Mouse (Mus musculus) lung, postnatal 0 days (tissue): ENCODE results near the gene Pdcd1lg2. TPM values are rescaled to one million over a fixed set of nuclear protein-coding genes. Genes with fewer than 3 reads are reported as not detected.

Experiments
- ATAC-seq: fragments of 200-750 bp; cut with Nextera tagmentation; 2 replicates; pipeline ENCODE4 v1.8.0; 2017; ENCODE audit warnings: moderate library complexity
- DNase-seq: peaks from one replicate; pipeline ENCODE4 v3.0.0-alpha.2; 2016; ENCODE audit warnings: low spot score
- H3K27ac ChIP-seq: fragments of 300-500 bp; sonication (generic); 2 replicates; pipeline ENCODE4 v1.5.1; 2014; ENCODE audit warnings: antibody characterized with exemption, mild to moderate bottlenecking, low read length, mixed read lengths
- H3K27me3 ChIP-seq: fragments of 300-500 bp; sonication (generic); replicated peaks from 2 replicates; pipeline ENCODE4 v1.6.1; 2014; ENCODE audit warnings: low read length, mixed read lengths; ENCODE audit not compliant: insufficient read depth
- H3K36me3 ChIP-seq: fragments of 300-500 bp; sonication (generic); 2 replicates; pipeline ENCODE4 v1.6.1; 2014; ENCODE audit warnings: low read length, mixed read lengths; ENCODE audit not compliant: insufficient read depth
- H3K4me1 ChIP-seq: fragments of 300-500 bp; sonication (generic); 2 replicates; pipeline ENCODE4 v1.6.1; 2014; ENCODE audit warnings: antibody characterized with exemption, low read depth, low read length, mixed read lengths; ENCODE audit not compliant: insufficient read depth
- H3K4me2 ChIP-seq: fragments of 300-500 bp; sonication (generic); replicated peaks from 2 replicates; pipeline ENCODE4 v1.6.1; 2014; ENCODE audit warnings: low read depth, mild to moderate bottlenecking, low read length, moderate library complexity, mixed read lengths
- H3K4me3 ChIP-seq: fragments of 300-500 bp; sonication (generic); 2 replicates; pipeline ENCODE4 v1.5.1; 2014; ENCODE audit warnings: low read depth, low read length
- H3K9ac ChIP-seq: fragments of 300-500 bp; sonication (generic); replicated peaks from 2 replicates; pipeline ENCODE4 v1.6.1; 2014; ENCODE audit warnings: low read depth, mild to moderate bottlenecking
- H3K9me3 ChIP-seq: fragments of 300-500 bp; sonication (generic); 2 replicates; pipeline ENCODE4 v1.6.1; 2016; ENCODE audit warnings: low read length, mixed read lengths
- CTCF ChIP-seq: IDR thresholded peaks from 2 replicates; pipeline ENCODE4 v1.5.1; 2016; ENCODE audit warnings: antibody characterized with exemption, mild to moderate bottlenecking
- EP300 ChIP-seq: IDR thresholded peaks from 2 replicates; pipeline ENCODE4 v1.6.1; 2016; ENCODE audit warnings: antibody characterized with exemption, mild to moderate bottlenecking, control low read depth
- WGBS: fragments of 180-500 bp; shearing (Covaris S2); extraction: QIAGEN DNeasy Blood & Tissue Kit; methylation state at CpG from one replicate; pipeline ENCODE4 v1.1.7; 2014; 5-methylcytosine and 5-hydroxymethylcytosine counted together
- polyA plus RNA-seq: library from polyadenylated mRNA; unstranded; fragments of >200 nt; fragmentation: Nextera tagmentation; extraction: Ambion mirVana; gene quantifications from 2 replicates; pipeline ENCODE4 v1.2.1, GENCODE M21; 2015

Gene Pdcd1lg2
- polyA plus RNA-seq, 1 experiment from 2014 or later: 0.26 TPM

DNA sequence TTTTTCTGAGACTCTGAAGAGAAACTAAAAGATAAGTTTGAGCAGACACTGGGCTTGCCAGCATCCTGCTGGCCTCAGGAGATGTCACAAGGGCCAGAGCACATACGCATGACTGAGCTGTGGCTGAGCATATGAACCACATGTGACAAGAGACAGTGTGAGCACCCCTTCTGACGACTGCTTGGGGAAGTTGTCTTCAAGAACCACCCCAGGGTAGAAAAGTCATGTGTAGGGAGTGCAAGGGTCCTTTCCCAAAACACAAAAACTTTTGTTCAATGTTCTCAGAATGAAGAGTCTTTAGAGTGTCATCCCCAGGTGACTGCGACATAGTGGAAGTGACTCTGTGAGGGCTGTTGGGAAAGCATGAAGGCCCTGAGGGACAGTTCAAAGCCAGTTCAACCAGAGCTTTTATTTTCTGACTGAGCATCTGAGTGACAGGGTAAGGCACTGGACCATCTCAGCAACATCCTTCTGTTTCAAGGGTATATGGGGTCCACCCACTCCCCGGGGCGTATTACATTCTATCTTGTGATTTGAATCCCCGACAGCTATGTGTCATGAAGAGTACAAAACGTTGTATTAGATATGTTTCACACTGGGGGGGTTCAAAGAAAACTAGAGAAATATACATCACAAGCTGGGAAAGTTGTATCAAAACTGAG, 76.0 kb downstream of the Pdcd1lg2 start:
- Histone ChIP-seq H3K4me2 (no peak overlapping the region), H3K4me1 (no peaks in the 10 kb centered on the region), H3K27me3 (no peaks in the 10 kb centered on the region), H3K4me3 (no peak overlapping the region), H3K9ac (no peak overlapping the region), H3K9me3 (no peaks in the 10 kb centered on the region), H3K27ac (no peak overlapping the region), H3K36me3 (no peaks in the 10 kb centered on the region)
- peak; percentile 48 for DNase-seq
- TF ChIP-seq CTCF (no peak), EP300 (peak; percentile 60; the same call in 1 of the 2 replicates)
- WGBS: 87% methylated on average over 7 of the region's 7 CpGs
- ATAC-seq: peak; percentile 62

DNA sequence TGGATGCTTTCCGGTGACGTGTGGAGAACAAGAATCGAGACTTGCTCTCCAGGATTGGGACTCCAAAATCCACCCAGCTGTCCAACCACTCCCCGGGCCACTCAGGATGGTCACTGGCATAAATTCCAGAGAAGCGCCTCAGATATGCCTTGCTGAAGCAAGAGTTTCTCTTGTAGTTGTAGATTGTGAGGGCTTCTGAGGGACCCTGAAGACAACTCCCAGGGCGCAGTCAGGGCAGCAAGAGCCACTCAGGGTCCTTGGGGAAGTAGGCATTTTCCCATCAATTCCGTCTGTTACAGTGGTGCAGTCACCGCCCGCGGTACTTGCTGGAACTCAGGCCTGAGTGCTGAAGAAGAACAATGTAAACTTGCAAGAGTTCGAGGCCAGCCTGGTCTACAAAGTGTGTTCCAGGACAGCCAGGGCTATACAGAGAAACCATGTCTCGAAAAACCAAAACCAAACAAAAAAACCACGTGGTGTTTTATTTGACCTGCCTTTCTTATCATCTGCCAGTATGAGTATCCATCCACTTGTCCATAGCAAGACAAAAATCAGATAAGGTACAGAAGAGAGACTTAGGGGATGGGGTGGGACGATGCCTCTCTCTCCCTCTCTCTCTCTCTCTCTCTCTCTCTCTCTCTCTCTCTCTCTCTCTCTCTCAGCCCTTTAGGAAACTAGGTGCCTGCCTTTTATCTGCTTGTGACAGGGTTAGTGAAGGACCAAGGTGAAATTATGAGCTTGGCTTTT, 76.8 kb downstream of the Pdcd1lg2 start:
- DNase-seq (no peak), ATAC-seq (no peak)
- no peaks in the 10 kb centered on the region for H3K36me3 ChIP-seq
- no peaks in the 10 kb centered on the region for H3K27me3 ChIP-seq
- no peak overlapping the region for H3K9ac ChIP-seq
- no peaks in the 10 kb centered on the region for H3K9me3 ChIP-seq
- WGBS: 75% methylated on average over 14 of the region's 14 CpGs
- H3K4me3 ChIP-seq: no peak overlapping the region
- no peak overlapping the region for H3K27ac ChIP-seq
- no peak for TF ChIP-seq EP300
- H3K4me1 ChIP-seq: no peaks in the 10 kb centered on the region
- H3K4me2 ChIP-seq: no peak overlapping the region

DNA sequence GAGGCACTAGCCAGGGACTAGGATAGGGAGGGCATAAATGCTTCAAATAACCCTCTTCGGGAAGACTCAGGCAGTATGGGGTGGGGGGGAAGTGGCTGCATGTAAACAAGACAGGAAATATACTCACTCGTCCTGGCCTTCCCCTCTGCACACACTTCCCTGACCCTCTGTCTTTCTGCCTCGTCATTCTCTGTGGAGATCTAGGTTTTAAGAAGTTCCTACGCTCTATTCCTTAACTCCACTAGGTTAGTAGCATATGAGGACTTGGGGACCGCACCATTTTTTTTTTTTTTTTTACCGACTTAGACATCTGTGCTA, 77.3 kb downstream of the Pdcd1lg2 start:
- H3K9me3 ChIP-seq: no peaks in the 10 kb centered on the region
- no peak overlapping the region for H3K9ac ChIP-seq
- H3K27ac ChIP-seq: no peak overlapping the region
- 31% methylated on average over 6 of the region's 6 CpGs for WGBS
- no peaks in the 10 kb centered on the region for H3K27me3 ChIP-seq
- no peaks in the 10 kb centered on the region for H3K36me3 ChIP-seq
- H3K4me2 ChIP-seq: no peak overlapping the region
- no peaks in the 10 kb centered on the region for H3K4me1 ChIP-seq
- DNase-seq: no peak
- no peak overlapping the region for H3K4me3 ChIP-seq
- TF ChIP-seq EP300: no peak
- TF ChIP-seq CTCF: no peak
- ATAC-seq: peak; percentile 48; the same call in 1 of the 2 replicates

DNA sequence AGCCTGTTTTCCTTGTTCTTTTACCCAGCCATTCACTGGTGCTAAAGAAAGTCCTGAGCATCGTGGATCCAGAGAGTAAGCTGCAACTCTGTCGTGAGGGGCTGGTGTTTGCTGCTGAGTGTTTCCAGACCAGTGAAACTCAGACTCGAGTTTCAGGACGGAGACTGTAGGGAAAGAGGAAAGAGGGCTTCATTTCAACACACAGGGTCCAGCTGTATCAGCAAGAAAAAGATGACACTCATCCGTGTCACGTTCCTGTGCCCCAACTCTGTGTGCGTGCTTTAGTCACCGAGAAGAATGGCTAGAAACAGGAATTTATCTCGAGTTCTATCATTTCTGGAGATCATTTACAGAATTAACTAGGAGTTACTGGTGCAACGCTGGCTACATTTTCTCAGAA, 77.7 kb downstream of the Pdcd1lg2 start:
- WGBS: 33% methylated on average over 10 of the region's 10 CpGs
- H3K27me3 ChIP-seq: no peaks in the 10 kb centered on the region
- no peaks in the 10 kb centered on the region for H3K36me3 ChIP-seq
- DNase-seq (peak; percentile 52), ATAC-seq (0 out of 2 replicates have a peak, but pooled peaks have one; percentile 16)
- no peak for TF ChIP-seq EP300
- no peak for TF ChIP-seq CTCF
- no peak overlapping the region for H3K4me2 ChIP-seq
- H3K9ac ChIP-seq: no peak overlapping the region
- no peaks in the 10 kb centered on the region for H3K9me3 ChIP-seq
- no peak overlapping the region for H3K4me3 ChIP-seq
- H3K4me1 ChIP-seq: no peaks in the 10 kb centered on the region
- H3K27ac ChIP-seq: no peak overlapping the region

DNA sequence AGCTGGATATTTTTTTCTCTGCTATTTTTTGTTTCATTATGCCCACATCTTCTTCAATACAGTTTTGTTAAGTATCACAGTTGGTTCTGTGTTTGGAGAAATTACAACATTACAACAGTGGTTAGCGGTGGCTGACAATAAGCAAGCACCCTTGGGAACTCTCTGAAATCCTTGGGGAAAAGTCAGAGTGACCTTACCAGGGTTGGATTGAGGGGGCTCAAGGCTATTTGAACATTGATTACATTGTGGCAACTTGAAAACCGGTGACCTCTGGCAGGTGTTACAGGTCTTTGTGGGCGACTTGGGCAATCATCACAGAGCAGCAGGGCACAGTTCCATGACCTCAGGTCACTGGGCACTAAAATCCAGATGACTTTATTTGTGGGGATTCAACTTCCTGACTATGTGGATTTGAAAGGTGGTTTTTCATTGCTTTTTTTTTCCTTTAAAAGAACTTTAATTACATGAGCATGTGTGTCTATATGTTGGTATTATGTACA, 79.1 kb downstream of the Pdcd1lg2 start:
- ATAC-seq: no peak
- Histone ChIP-seq H3K36me3 (no peaks in the 10 kb centered on the region), H3K4me2 (no peak overlapping the region), H3K9ac (no peak overlapping the region), H3K27me3 (no peaks in the 10 kb centered on the region), H3K4me3 (no peak overlapping the region), H3K27ac (no peak overlapping the region), H3K9me3 (no peaks in the 10 kb centered on the region), H3K4me1 (no peaks in the 10 kb centered on the region)
- no peak for DNase-seq
- 75% methylated on average over 3 of the region's 3 CpGs for WGBS
- TF ChIP-seq EP300: no peak
- TF ChIP-seq CTCF: no peak

DNA sequence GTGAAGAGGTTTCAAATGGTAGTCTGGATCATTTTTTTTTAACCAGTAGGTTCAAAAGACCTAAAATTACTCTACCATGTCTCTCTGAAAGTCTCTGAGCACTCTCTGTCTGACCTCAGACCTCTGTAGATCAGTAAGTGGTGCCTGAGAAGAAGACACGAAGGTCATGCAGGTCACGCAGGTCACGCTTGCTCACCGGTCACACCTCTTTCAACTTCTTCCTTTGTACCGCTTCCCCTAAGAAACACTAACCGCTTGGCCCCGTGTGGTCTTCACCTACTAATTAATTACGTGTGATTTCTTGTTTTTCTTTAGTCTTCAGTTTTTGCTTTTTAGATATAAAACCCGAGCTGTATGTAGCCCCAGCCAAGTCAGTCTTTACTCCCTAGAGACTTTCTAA, 80.7 kb downstream of the Pdcd1lg2 start:
- no peaks in the 10 kb centered on the region for H3K9me3 ChIP-seq
- no peak for TF ChIP-seq EP300
- TF ChIP-seq CTCF: no peak
- no peaks in the 10 kb centered on the region for H3K36me3 ChIP-seq
- no peak overlapping the region for H3K4me2 ChIP-seq
- no peaks in the 10 kb centered on the region for H3K27me3 ChIP-seq
- 69% methylated on average over 9 of the region's 9 CpGs for WGBS
- no peak overlapping the region for H3K4me3 ChIP-seq
- ATAC-seq (no peak), DNase-seq (no peak)
- H3K27ac ChIP-seq: no peak overlapping the region
- H3K9ac ChIP-seq: no peak overlapping the region
- no peaks in the 10 kb centered on the region for H3K4me1 ChIP-seq
